Mouse (Mus musculus) left cerebral cortex, postnatal 36 days (tissue): ENCODE results near the gene Map1s. TPM values are rescaled to one million over a fixed set of nuclear protein-coding genes. Genes with fewer than 3 reads are reported as not detected.
"Not testable (repeated sequence)": the region's sequence is repeated elsewhere in the genome, so short reads cannot be mapped to it uniquely, and the experiment has no call there.

Experiments
- DNase-seq, 2 experiments: peaks; one replicate each; pipeline ENCODE4 v3.0.0; 2021 to 2022; ENCODE audit warnings: low spot score in 2 of 2, mixed read lengths in 1 of 2
- intact Hi-C: fragments of 180-260 bp; cut with DNase I; formaldehyde crosslinking; loops from one replicate; pipeline ENCODE4 v1.15.1; 2025
- total RNA-seq, 2 experiments: library from RNA; stranded (reverse); gene quantifications; 2 replicates each; pipeline ENCODE4 v1.2.3; 2021

Map1s gene
- total RNA-seq, 2 experiments from 2014 or later = 78.7 to 82.1 TPM

DNA sequence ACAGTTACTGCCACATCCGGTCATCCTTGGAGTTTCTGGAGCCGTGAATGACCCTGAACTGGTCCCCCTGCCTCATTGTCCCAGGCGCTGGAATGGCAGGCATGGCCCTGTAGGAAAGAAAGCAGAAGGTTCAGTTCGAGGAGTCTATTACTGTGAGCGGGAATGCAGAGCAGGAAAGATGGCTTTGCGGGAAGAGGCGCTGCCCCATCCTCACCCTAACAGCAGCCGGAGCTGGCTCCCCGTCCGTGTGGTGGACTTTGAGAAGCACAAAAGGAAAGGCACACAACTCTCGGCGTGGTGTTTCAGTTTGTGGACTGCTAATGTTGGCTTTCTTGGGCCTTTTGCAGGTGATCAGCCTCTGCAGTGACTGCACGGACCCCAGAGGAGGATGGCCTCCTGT is 31.3 kb upstream of the Map1s start:
- intact Hi-C loops = no loop called here
- DNase-seq = no peak

DNA sequence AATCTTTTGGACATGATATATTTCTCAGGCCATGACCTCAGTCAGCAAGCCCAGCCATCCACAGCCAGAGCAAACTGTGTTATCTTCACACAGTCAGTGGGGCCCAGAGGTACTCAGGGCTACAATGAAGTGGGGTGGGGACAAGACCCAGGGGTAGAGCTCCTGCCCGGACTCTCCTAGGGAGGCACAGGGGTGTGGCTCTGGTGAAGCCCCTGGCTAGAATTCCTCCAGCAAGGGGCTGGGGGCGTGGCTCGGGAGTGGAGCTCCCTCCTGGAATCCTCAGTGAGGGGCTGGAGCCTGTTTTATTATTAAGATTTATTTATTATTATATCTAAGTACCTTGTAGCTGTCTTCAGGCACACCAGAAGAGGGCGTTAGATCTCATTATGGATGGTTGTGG is 29.4 kb upstream of the Map1s start:
- DNase-seq = no peak
- intact Hi-C loops = no loop called here

DNA sequence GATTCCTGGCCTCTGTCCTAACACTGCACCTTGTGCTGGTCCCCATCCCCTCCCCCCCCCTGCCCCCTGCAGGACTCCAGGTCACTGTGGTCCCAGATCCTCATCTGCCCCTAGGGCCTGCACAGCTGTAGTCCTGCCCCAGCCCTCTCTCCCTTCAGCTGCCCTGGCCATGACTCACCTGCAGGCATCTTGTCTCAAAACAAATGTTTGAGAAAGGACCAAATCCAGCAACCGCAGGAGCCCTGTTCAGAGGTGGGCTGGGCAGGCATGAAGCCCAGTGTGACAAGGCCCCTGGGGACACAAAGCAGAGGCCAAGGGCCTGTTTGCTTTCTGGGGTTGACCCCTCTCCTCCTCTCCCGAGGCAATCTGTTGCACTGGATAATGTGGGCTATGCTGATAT is 27.6 kb upstream of the Map1s start:
- DNase-seq = no peak
- intact Hi-C loops = no loop called here

DNA sequence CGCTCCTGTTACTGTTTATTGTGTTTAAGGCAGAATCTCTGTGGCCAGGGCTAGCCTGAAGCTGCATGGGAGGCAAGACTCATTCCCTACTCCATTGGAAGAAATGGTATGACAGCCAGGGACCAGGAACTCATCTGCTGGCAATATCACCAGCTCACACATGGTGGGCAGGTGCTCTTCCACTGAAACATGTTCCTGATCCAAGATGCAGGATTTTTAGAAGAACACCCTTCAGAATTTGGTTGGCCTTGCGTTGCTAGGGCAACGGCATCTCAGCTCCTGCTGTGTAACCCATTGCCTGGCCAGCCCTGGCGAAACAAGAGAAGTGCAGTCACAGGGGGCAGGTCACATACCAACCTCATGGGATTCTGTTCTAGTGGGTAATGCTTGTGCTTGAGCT is 26.2 kb upstream of the Map1s start:
- intact Hi-C loops = no loop called here
- no peak for DNase-seq

DNA sequence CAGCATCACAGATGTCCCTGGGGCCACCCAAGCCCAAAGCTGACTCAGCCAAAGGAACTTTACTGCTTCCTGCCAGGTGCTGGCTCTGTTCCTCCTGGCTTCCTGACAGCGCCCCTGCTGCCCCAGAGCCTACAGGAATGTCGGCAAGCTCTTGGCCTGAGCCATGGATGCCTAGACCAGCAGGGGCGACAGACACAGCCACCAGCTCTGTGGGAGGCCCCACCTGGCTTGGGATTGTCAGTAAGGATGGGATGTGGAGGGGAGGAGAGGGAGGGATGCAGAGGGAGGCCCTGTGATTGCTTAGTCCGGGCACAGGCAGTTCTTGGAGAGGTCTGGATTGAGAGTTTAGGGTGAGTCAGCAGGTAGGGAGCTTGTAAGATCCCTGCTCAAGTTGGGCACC is 25.6 kb upstream of the Map1s start:
- DNase-seq = peak in 1 of 2 experiments; percentile 37
- intact Hi-C loops = no loop called here

DNA sequence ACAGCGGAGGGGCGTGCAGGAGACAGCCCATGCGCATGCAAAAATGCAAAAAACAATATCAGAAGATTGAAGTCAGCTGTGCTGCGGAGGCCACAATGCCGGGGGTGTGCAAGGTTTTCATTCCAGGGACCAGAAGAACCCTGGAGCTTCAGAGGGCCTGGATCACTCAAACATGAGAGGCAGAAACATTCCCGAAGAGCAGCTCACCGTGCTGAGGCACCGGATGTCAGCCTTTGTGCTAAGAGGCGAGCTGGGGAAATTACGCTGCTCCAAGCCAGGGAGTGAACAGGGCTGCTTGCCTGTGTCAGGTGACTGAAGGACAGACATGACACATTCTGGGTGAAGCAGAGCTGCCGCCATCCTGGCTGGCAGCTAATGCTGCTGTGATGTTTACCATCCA is 25.2 kb upstream of the Map1s start:
- no peak for DNase-seq
- intact Hi-C loops = no loop called here

DNA sequence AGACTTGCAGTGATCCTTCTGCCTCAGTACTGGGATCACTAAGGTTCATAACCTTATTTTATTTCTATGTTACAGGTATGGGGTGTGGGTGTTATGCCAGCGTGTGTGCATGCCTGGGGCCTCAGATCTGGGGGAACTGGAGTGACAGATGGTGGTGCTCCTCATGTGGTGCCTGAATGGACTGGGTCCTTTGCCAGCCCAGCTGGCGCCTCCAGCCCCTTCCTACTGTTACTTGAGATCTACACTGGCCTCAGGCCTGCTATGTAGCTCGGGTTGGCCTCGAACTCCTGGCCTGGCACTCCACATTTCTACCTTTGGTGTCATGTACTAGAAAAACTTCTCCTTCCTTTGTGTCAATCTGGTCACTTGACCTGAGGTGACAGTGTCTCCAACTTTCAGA is 21.5 kb upstream of the Map1s start:
- intact Hi-C loops = no loop called here
- DNase-seq = no peak

DNA sequence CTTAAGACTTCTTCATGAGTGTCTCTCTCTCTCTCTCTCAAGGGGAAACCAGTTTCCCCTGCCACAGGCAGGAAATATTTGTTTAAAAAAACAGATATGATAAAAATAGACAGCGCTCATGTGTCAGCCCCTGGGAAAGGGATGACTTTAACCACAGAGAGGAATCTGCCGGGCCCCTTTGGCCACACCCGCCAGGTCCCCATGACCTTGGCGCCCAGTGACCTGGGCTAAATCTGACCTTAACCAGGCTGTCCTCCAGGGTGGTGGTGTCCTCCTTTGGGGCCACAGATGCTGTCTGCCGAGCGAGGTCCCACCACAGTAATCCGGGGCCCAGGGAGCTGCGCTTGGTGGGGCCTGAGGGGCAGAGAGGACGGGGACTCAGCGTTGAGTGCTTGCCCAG is 21.0 kb upstream of the Map1s start:
- DNase-seq = no peak

DNA sequence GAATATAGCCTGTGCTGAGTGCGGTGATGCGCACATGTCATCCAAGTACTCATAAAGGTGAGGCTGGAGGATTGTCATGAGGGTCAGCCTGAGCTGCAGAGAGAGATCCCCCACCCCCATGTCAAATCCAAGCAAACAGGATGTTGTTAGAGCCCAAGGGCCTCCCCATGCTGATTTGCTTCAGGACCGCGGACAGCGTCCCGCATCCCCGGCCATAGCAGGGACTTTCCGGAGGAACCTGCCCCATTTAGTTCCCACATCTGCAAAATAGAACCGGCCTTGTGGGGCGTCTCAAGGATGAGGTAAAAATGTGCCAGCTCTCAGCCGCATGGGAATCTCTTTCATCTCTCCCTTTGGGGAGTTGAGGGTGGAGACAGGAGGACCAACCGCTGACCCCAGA is 20.1 kb upstream of the Map1s start:
- intact Hi-C loops = no loop called here

More for the DNA sequence above, 21.0 kb upstream of the Map1s start:
- intact Hi-C loops = no loop called here

DNA sequence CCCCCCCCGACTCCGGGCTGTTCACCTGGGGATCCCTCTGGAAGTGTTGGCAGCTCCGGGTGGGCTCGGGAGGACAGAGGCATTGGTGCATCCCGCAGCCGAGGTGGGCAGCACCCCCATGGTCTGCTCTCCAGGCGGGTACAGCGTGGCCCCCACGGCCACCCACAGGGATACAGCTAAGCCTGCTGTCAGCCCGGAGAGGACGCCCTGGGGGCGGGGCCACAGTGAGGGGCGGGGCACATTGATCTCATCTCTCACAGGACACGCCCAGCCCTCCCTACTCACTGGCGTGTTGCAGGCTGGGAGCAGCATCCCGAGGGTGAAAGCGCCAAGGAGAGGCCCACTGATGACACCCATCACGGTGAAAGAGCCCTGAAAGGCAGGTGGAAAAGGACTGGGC is 18.1 kb upstream of the Map1s start:
- no peak for DNase-seq
- intact Hi-C loops = no loop called here

More for the DNA sequence above, 20.1 kb upstream of the Map1s start:
- DNase-seq = no peak

DNA sequence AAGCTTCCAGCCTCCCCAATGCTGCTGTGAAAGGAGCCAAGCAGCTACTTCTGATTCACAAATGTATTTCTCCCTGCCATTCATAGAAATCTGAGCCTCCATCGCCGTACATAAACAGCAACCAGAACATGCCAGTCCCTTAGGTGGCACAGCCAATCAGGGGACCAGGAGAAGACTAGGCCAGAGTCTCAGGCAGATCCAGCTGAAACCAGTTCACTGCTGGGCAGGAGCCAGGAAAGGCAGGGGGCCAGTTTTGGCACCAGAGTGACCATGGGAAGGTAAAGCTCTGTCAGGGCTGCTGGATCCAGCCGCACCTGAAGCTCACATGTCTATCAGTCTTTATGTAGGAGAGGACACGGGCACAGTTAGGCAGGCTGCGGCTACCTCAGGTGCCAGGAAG is 15.1 kb upstream of the Map1s start:
- intact Hi-C loops = loop anchor here (10.0 kb wide), 1 partner anchor 314 kb away; no protein-coding TSS in a partner anchor

DNA sequence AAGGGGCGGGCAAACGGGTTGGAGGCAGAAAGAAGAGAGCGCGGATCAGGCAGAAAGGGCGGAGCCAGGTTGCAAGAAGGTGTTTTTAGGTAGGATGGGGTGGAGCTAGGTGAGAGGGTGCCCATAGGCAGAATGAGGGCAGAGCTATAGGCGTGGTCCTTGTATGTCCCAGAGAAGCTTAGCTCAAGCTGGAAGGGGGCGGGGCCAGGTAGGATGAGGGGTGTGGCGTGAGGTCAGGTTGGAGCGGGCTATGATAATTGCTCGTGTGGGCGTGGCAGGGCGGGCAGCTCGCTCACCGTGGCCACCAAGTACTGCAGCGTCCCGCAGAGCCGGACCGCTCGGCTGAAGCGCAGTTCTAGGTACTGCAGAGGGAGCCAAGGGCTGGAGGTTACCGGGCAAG is 14.4 kb upstream of the Map1s start:
- intact Hi-C loops = loop anchor here (10.0 kb wide), 1 partner anchor 313 kb away; no protein-coding TSS in a partner anchor
- no peak for DNase-seq

More for the DNA sequence above, 15.1 kb upstream of the Map1s start:
- no peak for DNase-seq

DNA sequence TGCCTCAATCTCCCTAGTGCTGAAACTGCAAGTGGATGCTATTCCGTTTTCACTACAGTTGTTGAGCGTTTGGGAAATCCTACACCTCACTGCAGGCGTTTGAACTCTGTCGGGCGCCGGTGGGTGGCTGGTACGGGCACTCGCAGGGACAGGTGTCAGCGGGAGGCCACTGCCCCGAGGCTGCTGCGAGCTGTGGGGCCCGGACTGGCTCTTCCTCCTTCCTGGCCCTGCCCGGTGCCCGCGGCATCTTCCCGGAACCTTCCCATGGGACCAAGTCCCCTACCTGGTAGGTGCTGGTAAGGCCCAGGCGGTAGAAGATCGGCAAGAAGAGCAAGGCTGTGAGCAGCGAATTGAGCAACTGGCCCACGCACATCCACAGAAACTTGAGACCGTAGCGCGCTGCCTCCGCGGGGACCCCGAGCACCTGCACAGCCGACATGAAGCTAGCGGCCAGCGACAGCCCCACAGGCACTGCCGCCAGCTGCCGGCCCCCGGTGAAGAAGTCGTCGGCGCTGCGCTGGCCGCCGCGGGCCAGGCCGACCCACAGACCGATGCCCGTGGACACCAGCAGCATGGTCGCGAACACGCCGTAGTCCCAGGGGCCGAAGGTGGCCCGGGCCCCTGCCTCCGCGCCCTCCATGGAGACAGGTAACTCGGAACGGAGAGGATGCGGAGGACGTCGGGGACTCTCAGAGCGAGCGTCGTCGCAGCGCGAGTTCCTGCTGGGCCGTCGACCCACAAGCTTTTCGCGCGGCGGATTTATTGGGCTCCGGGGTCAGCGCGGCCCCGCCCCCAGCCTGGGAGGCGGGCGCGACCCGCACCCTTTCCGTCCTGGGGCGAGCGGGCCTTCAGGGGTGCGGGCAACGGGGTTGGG is 13.5 kb upstream of the Map1s start, which contains the start of gene Slc5a5:
Slc5a5 (minus strand) TSS at position 736 of the 874 bp plus-strand sequence.
- DNase-seq = no peak
- intact Hi-C loops = loop anchor here (10.0 kb wide), 1 partner anchor 313 kb away; no protein-coding TSS in a partner anchor

DNA sequence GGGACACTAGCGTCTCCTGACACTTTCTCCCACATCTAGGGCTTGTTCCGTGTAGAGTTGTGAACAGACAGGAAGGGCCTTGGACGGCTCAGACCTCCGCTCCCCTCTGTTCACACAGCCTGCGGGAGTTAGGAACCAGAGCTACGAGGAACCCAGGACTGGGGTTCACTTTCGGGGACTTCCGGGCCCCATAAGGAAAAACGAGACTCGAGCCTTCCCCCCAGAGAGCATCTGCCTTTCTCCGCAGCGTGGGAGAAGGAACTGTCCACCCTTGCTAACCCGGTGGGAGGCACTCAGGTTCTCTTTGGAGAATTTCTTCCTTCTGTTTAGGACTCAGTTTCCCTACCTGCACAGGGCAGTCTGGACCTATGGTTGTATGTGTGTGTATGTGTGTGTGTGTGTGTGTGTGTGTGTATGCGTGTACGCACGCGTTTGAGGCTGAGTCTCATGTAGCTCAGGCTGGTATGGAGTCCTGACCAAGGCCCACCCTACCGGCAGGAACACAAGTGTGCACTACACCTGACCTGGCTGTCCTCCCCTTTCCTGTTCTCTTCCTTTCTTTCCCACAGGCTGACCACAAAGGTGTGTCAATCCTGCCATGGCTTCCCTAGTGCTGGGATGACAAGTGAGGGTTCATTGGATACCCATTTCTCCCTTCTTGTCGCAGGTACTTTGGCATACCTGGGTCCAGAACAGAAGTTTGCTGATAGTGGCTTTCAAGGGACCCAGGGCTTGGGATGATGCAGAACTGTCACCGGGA is 12.7 kb upstream of the Map1s start:
- no peak for DNase-seq
- intact Hi-C loops = loop anchor here (1.0 to 10.0 kb wide), 2 partner anchors 20 to 312 kb away; partner anchors contain the start of gene Ccdc124

DNA sequence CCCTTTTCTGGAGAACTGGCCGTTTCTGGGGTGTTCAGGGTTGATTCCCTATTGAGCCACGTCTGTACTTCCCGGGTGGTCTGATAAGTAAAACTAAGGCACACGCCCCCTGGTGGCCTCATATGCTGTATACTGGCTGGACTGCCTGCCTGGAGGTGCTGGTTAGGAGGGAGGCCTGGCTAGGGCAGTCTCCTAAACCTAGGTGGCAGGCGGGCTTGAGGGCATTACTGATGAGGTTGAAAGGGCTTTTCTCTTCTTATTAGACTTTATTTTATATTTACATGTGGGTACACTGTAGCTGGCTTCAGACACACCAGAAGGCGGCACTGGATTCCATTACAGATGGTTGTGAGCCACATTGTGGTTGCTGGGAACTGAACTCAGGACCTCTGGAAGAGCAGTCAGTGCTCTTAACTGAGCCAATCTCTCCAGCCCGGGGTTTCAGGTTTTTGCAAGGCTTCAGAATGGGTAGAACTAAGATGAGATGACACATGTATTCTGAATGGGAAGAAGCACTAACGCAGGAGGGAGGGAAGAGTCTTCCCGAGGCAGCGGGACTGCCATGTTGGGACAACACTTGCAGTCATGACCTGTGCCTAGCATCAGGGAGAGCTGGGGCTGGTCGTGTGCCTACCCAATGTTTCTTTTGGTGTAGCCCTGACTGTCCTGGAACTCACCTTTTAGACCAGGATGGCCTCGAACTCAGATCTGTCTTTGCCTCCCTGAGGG is 11.9 kb upstream of the Map1s start:
- intact Hi-C loops = loop anchor here (1.0 to 10.0 kb wide), 2 partner anchors 21 to 311 kb away; partner anchors contain the start of gene Ccdc124
- peak in 1 of 2 experiments; percentile 56 for DNase-seq

DNA sequence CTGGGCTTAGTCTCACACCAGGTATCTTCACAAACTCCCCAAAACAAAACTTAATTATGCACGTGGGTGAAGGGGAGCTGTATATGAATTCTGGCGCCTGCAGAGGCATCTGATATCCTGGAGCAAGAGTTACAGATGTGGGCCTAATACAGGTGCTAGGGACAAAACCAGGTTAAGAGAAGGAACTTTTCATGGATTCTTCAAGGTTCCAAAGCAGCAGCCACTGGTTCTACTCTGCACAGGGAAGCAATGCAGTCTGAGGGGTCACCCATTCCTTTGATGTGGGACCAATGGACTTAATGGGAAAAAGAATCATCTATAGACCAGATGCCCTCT is 11.4 kb upstream of the Map1s start:
- no peak for DNase-seq
- intact Hi-C loops = loop anchor here (10.0 kb wide), 1 partner anchor 310 kb away; no protein-coding TSS in a partner anchor

DNA sequence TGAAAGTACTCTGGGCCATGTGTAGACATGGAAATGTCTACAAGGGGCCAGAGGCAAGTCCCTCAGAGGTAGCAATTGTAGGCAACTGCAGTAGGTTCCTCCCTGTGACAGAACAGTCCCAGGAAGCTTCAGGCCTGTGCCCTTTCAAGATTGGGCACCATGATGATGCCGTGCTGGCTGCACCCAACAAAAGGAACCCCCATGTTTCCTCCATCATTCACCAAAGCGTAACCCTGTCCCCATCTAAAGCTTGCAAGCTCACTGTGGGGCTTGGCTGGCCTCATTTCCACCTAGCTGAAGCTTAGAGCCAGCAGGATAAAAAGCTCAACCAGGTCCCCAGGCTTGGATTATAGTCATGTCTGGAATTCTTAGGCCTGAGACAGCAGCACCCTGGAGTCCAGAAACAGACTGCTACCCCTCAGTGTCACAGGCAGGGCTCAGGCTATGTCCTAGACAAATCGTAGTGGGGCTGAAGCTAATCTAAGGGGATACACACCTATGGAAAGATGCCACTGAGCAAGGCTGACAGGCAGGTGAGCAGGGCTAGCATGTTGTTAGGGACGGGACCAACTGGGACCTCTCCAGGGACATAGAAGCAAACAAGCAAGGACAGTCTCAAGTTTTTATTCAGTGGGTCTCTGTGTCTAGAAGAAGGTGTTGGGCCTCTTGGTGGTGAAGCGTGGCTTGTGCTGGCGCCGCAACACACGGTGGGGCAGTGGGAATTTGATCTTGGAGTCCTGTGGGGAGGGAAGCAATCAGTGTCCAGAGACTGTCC is 10.8 kb upstream of the Map1s start:
- intact Hi-C loops = loop anchor here (5.0 to 10.0 kb wide), 2 partner anchors 310 to 472 kb away; partner anchors contain the start of gene Use1
- no peak for DNase-seq

DNA sequence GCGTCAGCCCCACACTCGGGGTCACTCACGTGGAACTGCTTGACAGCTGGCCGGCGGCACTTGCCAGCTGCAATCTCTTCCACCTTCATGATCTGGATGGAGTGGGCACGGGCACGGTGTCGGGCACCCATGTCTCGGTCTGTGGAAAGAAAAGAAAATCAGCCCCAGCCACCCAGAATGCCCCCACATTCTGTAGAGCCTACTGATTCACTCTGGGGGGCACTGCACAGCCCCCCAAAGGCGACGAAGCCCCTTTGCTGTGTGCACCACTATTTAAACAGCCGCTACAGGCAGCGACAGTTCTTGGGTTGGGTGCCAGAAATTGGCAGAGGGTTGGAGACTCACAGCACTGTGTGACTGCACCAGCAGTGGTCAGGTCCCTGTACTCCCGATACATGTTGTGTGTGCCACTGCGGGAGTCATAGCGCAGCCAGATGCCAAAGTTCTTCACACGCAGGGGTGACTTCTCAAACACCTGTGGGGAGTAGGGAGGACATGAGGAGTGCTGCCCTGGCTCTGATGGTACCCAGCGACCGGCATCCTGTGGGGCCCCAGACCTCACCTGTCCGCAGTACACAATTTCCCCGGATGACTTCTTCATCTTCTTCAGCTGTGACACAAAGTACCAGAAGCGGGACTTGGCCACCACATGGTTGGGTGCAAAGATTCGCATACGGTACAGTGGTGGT is 10.0 kb upstream of the Map1s start:
- not testable (repeated sequence) for DNase-seq
- intact Hi-C loops = loop anchor here (5.0 to 10.0 kb wide), 2 partner anchors 309 to 472 kb away; partner anchors contain the start of gene Use1
